Mouse (Mus musculus): ENCODE results near the gene Mb.

DNA sequence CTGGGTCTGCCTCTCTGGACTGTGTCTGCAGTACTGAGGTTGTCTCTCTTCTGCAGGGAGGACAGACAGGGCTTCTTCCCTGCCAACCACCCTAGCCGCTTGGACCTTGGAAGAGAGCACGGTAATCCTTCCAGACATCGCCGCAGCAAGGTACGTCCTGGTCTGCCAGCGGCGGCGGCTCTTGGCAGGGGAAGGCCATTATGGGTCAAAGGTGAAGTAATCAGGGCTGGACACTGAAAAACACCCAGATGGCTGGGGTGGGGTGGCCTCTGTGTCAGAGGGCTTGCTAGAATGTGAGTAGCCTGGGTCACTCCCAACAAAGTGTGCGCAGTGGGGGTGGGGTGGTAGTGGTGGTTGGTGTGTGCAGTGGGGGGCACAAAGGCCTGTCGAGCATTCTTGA is 4.9 kb downstream of the Mb start:
- TF ChIP-seq GATA1 (IDR thresholded peaks at IDR 0.05; ENCODE audit: borderline replicate concordance, low read length) (no peak), FLI1 (IDR thresholded peaks at IDR 0.05; ENCODE audit: low read length) (no peak)

All from megakaryocyte, embryonic 14.5 days (primary cell).